Mouse (Mus musculus) liver, embryonic 13.5 days (tissue): Measurements from ENCODE around the gene Rab11fip5. TPM values are rescaled to one million over a fixed set of nuclear protein-coding genes. Genes with fewer than 3 reads are reported as not detected.

Source experiments
- microRNA-seq: library from miRNA; unstranded; fragments of <30 nt; microRNA quantifications from one replicate; pipeline ENCODE4, GENCODE M21; 2016
- polyA plus RNA-seq: library from polyadenylated mRNA; unstranded; fragments of >200 nt; fragmentation: Nextera tagmentation; extraction: Ambion mirVana; gene quantifications from 2 replicates; pipeline ENCODE4 v1.2.1, GENCODE M21; 2015

Gene Rab11fip5
- polyA plus RNA-seq, 1 experiment from 2014 or later = 0.71 TPM

Small RNAs within 50 kb of the gene (microRNA-seq; reads per million reads assigned to microRNA genes)
- not detected for gene Mir705

Other genes with a start within 250 kb of the Rab11fip5 start
- gene Spr, start 236.9 kb downstream of the Rab11fip5 start, polyA plus RNA-seq = 29.5 and 30.7 TPM in 2 replicates
- 0.08 TPM in 1 of 2 replicates, not detected in the other for gene Emx1, start 187.2 kb downstream of the Rab11fip5 start, polyA plus RNA-seq
- gene Sfxn5, start 41.2 kb downstream of the Rab11fip5 start, polyA plus RNA-seq = 1.9 and 2.1 TPM in 2 replicates
- not detected in 2 replicates for gene Noto, start 49.3 kb upstream of the Rab11fip5 start, polyA plus RNA-seq
- 31.6 and 33.7 TPM in 2 replicates for gene Smyd5, start 57.4 kb upstream of the Rab11fip5 start, polyA plus RNA-seq
- 408 and 426 TPM in 2 replicates for gene Cct7, start 76.9 kb upstream of the Rab11fip5 start, polyA plus RNA-seq
- 34.8 and 35.6 TPM in 2 replicates for gene Pradc1, start 77.3 kb upstream of the Rab11fip5 start, polyA plus RNA-seq
- gene Fbxo41, start 128.4 kb upstream of the Rab11fip5 start, polyA plus RNA-seq = not detected in 2 replicates
- gene Egr4, start 139.0 kb upstream of the Rab11fip5 start, polyA plus RNA-seq = not detected in 2 replicates
- gene Alms1, start 212.9 kb upstream of the Rab11fip5 start, polyA plus RNA-seq = 1.6 and 2.0 TPM in 2 replicates